Mouse (Mus musculus) CH12.LX (cell line): ENCODE measurements at regions not wholly inside any gene's neighbourhood (a gene's known extent, or its start where the extent isn't known, plus 50 kb on each side); places are given as distances from the start of the nearest gene placed in this dataset.

Experiments
- DNase-seq: peaks from one replicate; pipeline ENCODE4 v3.0.0-alpha.2; 2013; ENCODE audit errors: extremely low read depth
- H3K27ac ChIP-seq: 2 replicates; pipeline ENCODE4 v1.5.1; 2012; ENCODE audit warnings: low read depth, mild to moderate bottlenecking, control low read depth, moderate library complexity; ENCODE audit not compliant: insufficient read depth
- H3K27me3 ChIP-seq: replicated peaks from 2 replicates; pipeline ENCODE3; 2012; ENCODE audit warnings: inconsistent platforms
- H3K36me3 ChIP-seq, 2 experiments: replicated peaks in 1 of 2; 2 replicates each; pipeline versions ENCODE3 to v1.6.1; 2012; ENCODE audit warnings: inconsistent platforms in 1 of 2, low read length in 1 of 2, mild to moderate bottlenecking in 1 of 2, mixed read lengths in 1 of 2, moderate library complexity in 1 of 2; ENCODE audit not compliant: control insufficient read depth in 1 of 2, insufficient read depth in 1 of 2
- H3K4me1 ChIP-seq, 2 experiments: 2 replicates each; pipeline ENCODE4 v1.6.1; 2012; ENCODE audit warnings: inconsistent platforms in 1 of 2, moderate library complexity in 1 of 2; ENCODE audit not compliant: insufficient read depth in 2 of 2, control insufficient read depth in 1 of 2
- H3K4me2 ChIP-seq: 2 replicates; pipeline ENCODE4 v1.6.1; 2012; ENCODE audit warnings: low read depth, mild to moderate bottlenecking, control low read depth; ENCODE audit not compliant: poor library complexity, insufficient read depth, severe bottlenecking
- H3K4me3 ChIP-seq, 3 experiments: fragments of 150-350 bp in 1 of 3; sonication (generic) in 1 of 3; replicated peaks in 1 of 3; 2 replicates each; pipeline versions ENCODE3 to v1.5.1; 2011 to 2012; ENCODE audit warnings: low read depth in 2 of 3, low read length in 2 of 3, mild to moderate bottlenecking in 2 of 3, moderate library complexity in 2 of 3, control low read depth in 1 of 3, improper control_type of control experiment in 1 of 3, inconsistent platforms in 1 of 3, mixed read lengths in 1 of 3; ENCODE audit not compliant: poor library complexity in 1 of 3
- H3K79me2 ChIP-seq: replicated peaks from 2 replicates; pipeline ENCODE4 v1.6.1; 2012; ENCODE audit warnings: mild to moderate bottlenecking, moderate library complexity; ENCODE audit not compliant: control insufficient read depth, poor library complexity, insufficient read depth, severe bottlenecking; ENCODE audit errors: extremely low read depth
- H3K9ac ChIP-seq: 2 replicates; pipeline ENCODE4 v1.6.1; 2012; ENCODE audit warnings: low read depth, mild to moderate bottlenecking, control low read depth, moderate library complexity; ENCODE audit not compliant: insufficient read depth
- H3K9me3 ChIP-seq: replicated peaks from 2 replicates; pipeline ENCODE3; 2012; ENCODE audit warnings: low read length, inconsistent platforms, mixed read lengths
- BHLHE40 ChIP-seq: IDR thresholded peaks from 2 replicates; pipeline ENCODE4 v1.6.1; 2011; ENCODE audit warnings: mild to moderate bottlenecking, low read depth, low read length, improper control_type of control experiment
- CHD2 ChIP-seq: IDR thresholded peaks from 2 replicates; pipeline ENCODE4 v1.6.1; 2011; ENCODE audit warnings: low read length, improper control_type of control experiment
- CTCF ChIP-seq, 2 experiments: IDR thresholded peaks in 1 of 2; conservative IDR thresholded peaks in 1 of 2; 2 replicates each; pipeline ENCODE4 v1.5.1; 2011 to 2012; ENCODE audit warnings: low read depth in 2 of 2, low read length in 2 of 2, improper control_type of control experiment in 1 of 2, inconsistent platforms in 1 of 2, mild to moderate bottlenecking in 1 of 2, moderate library complexity in 1 of 2
- E2F4 ChIP-seq: IDR thresholded peaks from 2 replicates; pipeline ENCODE4 v1.6.1; 2011; ENCODE audit warnings: low read depth, low read length, improper control_type of control experiment; ENCODE audit not compliant: insufficient replicate concordance
- EP300 ChIP-seq: IDR thresholded peaks from 2 replicates; pipeline ENCODE4 v1.6.1; 2011; ENCODE audit warnings: low read length, improper control_type of control experiment
- GABPA ChIP-seq: IDR thresholded peaks from 2 replicates; pipeline ENCODE4 v1.6.1; 2012; ENCODE audit warnings: low read depth, low read length, improper control_type of control experiment, inconsistent platforms; ENCODE audit not compliant: insufficient replicate concordance
- HCFC1 ChIP-seq: IDR thresholded peaks from 2 replicates; pipeline ENCODE4 v1.6.1; 2012; ENCODE audit warnings: low read depth, mild to moderate bottlenecking, inconsistent platforms, low read length, improper control_type of control experiment
- IRF4 ChIP-seq: IDR thresholded peaks from 2 replicates; pipeline ENCODE4 v1.6.1; 2014; ENCODE audit warnings: low read depth, mild to moderate bottlenecking, inconsistent platforms, low read length, improper control_type of control experiment
- JUN ChIP-seq: IDR thresholded peaks from 2 replicates; pipeline ENCODE4 v1.6.1; 2011; ENCODE audit warnings: low read depth, mild to moderate bottlenecking, low read length, improper control_type of control experiment, moderate library complexity; ENCODE audit not compliant: insufficient read depth
- MAZ ChIP-seq: IDR thresholded peaks from 2 replicates; pipeline ENCODE4 v1.6.1; 2012; ENCODE audit warnings: low read depth, mild to moderate bottlenecking, inconsistent platforms, low read length, improper control_type of control experiment, moderate library complexity
- MEF2A ChIP-seq: IDR thresholded peaks from 2 replicates; pipeline ENCODE4 v1.6.1; 2014; ENCODE audit warnings: low read depth, mild to moderate bottlenecking, inconsistent platforms, low read length, improper control_type of control experiment, borderline replicate concordance
- MXI1 ChIP-seq: IDR thresholded peaks from 2 replicates; pipeline ENCODE4 v1.6.1; 2011; ENCODE audit warnings: mild to moderate bottlenecking, low read depth, low read length, improper control_type of control experiment
- NELFE ChIP-seq: IDR thresholded peaks from 2 replicates; pipeline ENCODE4 v1.6.1; 2011; ENCODE audit warnings: low read depth, low read length, improper control_type of control experiment
- NRF1 ChIP-seq: IDR thresholded peaks from 2 replicates; pipeline ENCODE4 v1.6.1; 2014; ENCODE audit warnings: low read depth, mild to moderate bottlenecking, inconsistent platforms, low read length, improper control_type of control experiment, moderate library complexity
- PAX5 ChIP-seq: IDR thresholded peaks from 2 replicates; pipeline ENCODE4 v1.6.1; 2012; ENCODE audit warnings: low read length, inconsistent platforms, mixed read lengths
- POLR2A ChIP-seq: IDR thresholded peaks from 2 replicates; pipeline ENCODE4 v1.6.1; 2011; ENCODE audit warnings: low read depth, mild to moderate bottlenecking, improper control_type of control experiment, low read length
- POLR2AphosphoS2 ChIP-seq: IDR thresholded peaks from 2 replicates; pipeline ENCODE4 v1.6.1; 2011; ENCODE audit warnings: low read depth, low read length, improper control_type of control experiment
- RAD21 ChIP-seq: IDR thresholded peaks from 2 replicates; pipeline ENCODE4 v1.6.1; 2011; ENCODE audit warnings: low read depth, mild to moderate bottlenecking, low read length, improper control_type of control experiment, moderate library complexity
- RCOR1 ChIP-seq: conservative IDR thresholded peaks from 2 replicates; pipeline ENCODE4 v1.6.1; 2012; ENCODE audit warnings: low read depth, mild to moderate bottlenecking, inconsistent platforms, low read length, improper control_type of control experiment
- SMC3 ChIP-seq: IDR thresholded peaks from 2 replicates; pipeline ENCODE4 v1.6.1; 2011; ENCODE audit warnings: low read depth, low read length, improper control_type of control experiment
- TBP ChIP-seq: conservative IDR thresholded peaks from 2 replicates; pipeline ENCODE4 v1.6.1; 2011; ENCODE audit warnings: low read depth, low read length, improper control_type of control experiment
- USF1 ChIP-seq: IDR thresholded peaks from 2 replicates; pipeline ENCODE4 v1.6.1; 2014; ENCODE audit warnings: low read depth, mild to moderate bottlenecking, inconsistent platforms, low read length, improper control_type of control experiment
- USF2 ChIP-seq: conservative IDR thresholded peaks from 2 replicates; pipeline ENCODE4 v1.6.1; 2011; ENCODE audit warnings: low read depth, low read length, improper control_type of control experiment
- ZKSCAN1 ChIP-seq: IDR thresholded peaks from 2 replicates; pipeline ENCODE4 v1.6.1; 2012; ENCODE audit warnings: low read depth, inconsistent platforms, low read length, improper control_type of control experiment, borderline replicate concordance
- dilution Hi-C: fragments of 300-500 bp; cut with MboI; formaldehyde crosslinking; loops from 2 replicates; pipeline ENCODE4 v1.14.3; 2020; ENCODE audit warnings: low sequenced_read_pairs; ENCODE audit not compliant: extremely low pct_unique_long_range_greater_than_20kb, extremely low pct_ligation_motif_present
- in situ Hi-C: fragments of 300-500 bp; cut with MboI; formaldehyde crosslinking; loops from 3 replicates; pipeline ENCODE4 v1.14.3; 2019; ENCODE audit warnings: low sequenced_read_pairs, low pct_ligation_motif_present, low pct_unique_long_range_greater_than_20kb, mixed read lengths

GRCm38 (mm10) chr13:32593611-32594010 lies 190.1 kb downstream of the Mylk4 start:
- H3K4me1 ChIP-seq = no peaks in the 10 kb centered on the region
- TF ChIP-seq CHD2 (no peak), PAX5 (no peak), MXI1 (no peak), ZKSCAN1 (no peak), RCOR1 (no peak), JUN (no peak), CTCF (conservative IDR thresholded peaks at IDR 0.05 in 1 of 2, IDR thresholded peaks at IDR 0.05 in 1 of 2; ENCODE audit: low read depth in 2 of 2, low read length in 2 of 2) (no peak)
- TF ChIP-seq, all 38 proteins: peak for 0
- Histone ChIP-seq H3K4me2 (no peak overlapping the region), H3K27ac (no peak overlapping the region), H3K27me3 (no peaks in the 10 kb centered on the region), H3K9ac (no peak overlapping the region), H3K9me3 (no peaks in the 10 kb centered on the region), H3K36me3 (no peaks in the 10 kb centered on the region), H3K79me2 (no peaks in the 10 kb centered on the region), H3K4me3 (no peak overlapping the region)
- no peak for DNase-seq
- dilution Hi-C loops = no loop called here
- in situ Hi-C loops = no loop called here

GRCm38 (mm10) chr13:32593131-32593530 lies 190.6 kb downstream of the Mylk4 start:
- no peaks in the 10 kb centered on the region for H3K36me3 ChIP-seq
- in situ Hi-C loops = no loop called here
- no peak for TF ChIP-seq HCFC1
- TF ChIP-seq NELFE = no peak
- no peak for TF ChIP-seq BHLHE40
- TF ChIP-seq TBP = no peak
- no peak for TF ChIP-seq RAD21

GRCm38 (mm10) chr13:32581598-32581997 lies 202.2 kb downstream of the Mylk4 start:
- no peaks in the 10 kb centered on the region for H3K9me3 ChIP-seq
- H3K36me3 ChIP-seq = no peaks in the 10 kb centered on the region
- no peak overlapping the region for H3K27ac ChIP-seq
- dilution Hi-C loops = no loop called here
- no peaks in the 10 kb centered on the region for H3K79me2 ChIP-seq
- H3K4me3 ChIP-seq = no peak overlapping the region
- no peaks in the 10 kb centered on the region for H3K4me1 ChIP-seq
- in situ Hi-C loops = no loop called here
- H3K27me3 ChIP-seq = no peaks in the 10 kb centered on the region
- no peak for TF ChIP-seq USF1
- no peak for TF ChIP-seq ZKSCAN1
- no peak for TF ChIP-seq USF2
- no peak for TF ChIP-seq NRF1
- TF ChIP-seq TBP = no peak
- TF ChIP-seq IRF4 = no peak
- TF ChIP-seq POLR2AphosphoS2 = no peak
- no peak for TF ChIP-seq MAZ
- TF ChIP-seq POLR2A = no peak
- no peak for TF ChIP-seq GABPA
- no peak for TF ChIP-seq RAD21
- TF ChIP-seq EP300 = no peak
- TF ChIP-seq CTCF (conservative IDR thresholded peaks at IDR 0.05 in 1 of 2, IDR thresholded peaks at IDR 0.05 in 1 of 2; ENCODE audit: low read depth in 2 of 2, low read length in 2 of 2) = no peak
- TF ChIP-seq MEF2A = no peak
- TF ChIP-seq SMC3 = no peak
- TF ChIP-seq E2F4 = no peak
- DNase-seq = no peak
- H3K9ac ChIP-seq = no peak overlapping the region
- no peak overlapping the region for H3K4me2 ChIP-seq

More at GRCm38 (mm10) chr13:32593131-32593530, 190.6 kb downstream of the Mylk4 start:
- no peaks in the 10 kb centered on the region for H3K9me3 ChIP-seq
- no peaks in the 10 kb centered on the region for H3K27me3 ChIP-seq
- dilution Hi-C loops = no loop called here
- no peak overlapping the region for H3K27ac ChIP-seq
- no peak for DNase-seq
- no peak overlapping the region for H3K4me2 ChIP-seq
- H3K9ac ChIP-seq = no peak overlapping the region
- H3K79me2 ChIP-seq = no peaks in the 10 kb centered on the region
- H3K4me1 ChIP-seq = no peaks in the 10 kb centered on the region
- no peak overlapping the region for H3K4me3 ChIP-seq
